Mouse (Mus musculus) olfactory bulb, adult 2 months (tissue): ENCODE measurements around the gene Samd4b.

ENCODE experiments used
- CTCF ChIP-seq: fragments of 200-500 bp; IDR thresholded peaks from 2 replicates; pipeline ENCODE4 v1.5.1; 2012; ENCODE audit warnings: low read depth, mild to moderate bottlenecking, low read length, moderate library complexity; ENCODE audit not compliant: insufficient read depth
- POLR2A ChIP-seq: fragments of 200-500 bp; IDR thresholded peaks from 2 replicates; pipeline ENCODE4 v1.6.1; 2012; ENCODE audit warnings: mild to moderate bottlenecking, low read depth, low read length, moderate library complexity; ENCODE audit not compliant: insufficient read depth

DNA sequence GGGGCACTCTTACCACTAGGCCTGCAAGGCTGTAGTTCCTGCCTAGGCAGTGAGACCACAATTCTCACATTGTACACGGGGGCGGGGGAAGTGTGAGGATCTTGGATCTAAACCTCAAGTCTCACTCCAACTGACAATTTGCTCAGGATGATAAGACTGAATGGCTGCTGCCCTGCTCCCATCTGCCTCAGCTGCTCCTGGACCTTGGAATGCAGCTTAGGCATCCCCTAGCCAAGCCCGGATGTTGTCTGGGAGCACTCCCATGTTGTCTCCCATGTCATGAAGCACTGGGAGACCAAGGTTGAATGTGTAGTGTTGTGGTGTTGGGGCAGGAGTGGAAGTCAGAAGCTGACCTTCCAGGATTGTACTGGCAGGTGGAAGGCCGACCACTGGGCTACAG, 30.4 kb downstream of the Samd4b start:
- TF ChIP-seq CTCF (no peak), POLR2A (no peak)
